Mouse (Mus musculus) cerebellum, adult 2 months (tissue): ENCODE measurements around the gene Irak1. TPM values are rescaled to one million over a fixed set of nuclear protein-coding genes. Genes with fewer than 3 reads are reported as not detected.
A peak's percentile ranks its signal among the peaks of the same experiment; 100 is the strongest.

Experiments used
- DNase-seq, 2 experiments: peaks; one replicate each; pipeline ENCODE4 v3.0.0; 2021
- H3K27ac ChIP-seq: fragments of 200-500 bp; 2 replicates; pipeline ENCODE4 v1.5.1; 2012; ENCODE audit warnings: low read length, control low read depth, inconsistent platforms; ENCODE audit not compliant: insufficient read depth
- H3K27me3 ChIP-seq: fragments of 200-500 bp; 2 replicates; pipeline ENCODE4 v1.6.1; 2012; ENCODE audit warnings: inconsistent platforms, mild to moderate bottlenecking, low read length, moderate library complexity; ENCODE audit not compliant: control insufficient read depth, insufficient read depth
- H3K4me1 ChIP-seq: fragments of 200-500 bp; 2 replicates; pipeline ENCODE4 v1.6.1; 2011; ENCODE audit warnings: low read length; ENCODE audit not compliant: control insufficient read depth, insufficient read depth
- H3K4me3 ChIP-seq: fragments of 200-500 bp; replicated peaks from 2 replicates; pipeline ENCODE3; 2011; ENCODE audit warnings: mild to moderate bottlenecking, low read depth, low read length, control low read depth; ENCODE audit not compliant: insufficient read depth
- CTCF ChIP-seq: fragments of 200-500 bp; IDR thresholded peaks from 2 replicates; pipeline ENCODE4 v1.5.1; 2011; ENCODE audit warnings: low read depth, mild to moderate bottlenecking, control low read depth, low read length, moderate library complexity, borderline replicate concordance; ENCODE audit not compliant: insufficient read depth
- POLR2A ChIP-seq: fragments of 200-500 bp; IDR thresholded peaks from 2 replicates; pipeline ENCODE4 v1.6.1; 2011; ENCODE audit warnings: low read length, control low read depth, borderline replicate concordance; ENCODE audit not compliant: insufficient read depth
- WGBS: fragments of 180-500 bp; shearing (Covaris S2); methylation state at CpG from one replicate; pipeline ENCODE4 v1.1.7; 2018; 5-methylcytosine and 5-hydroxymethylcytosine counted together
- polyA plus RNA-seq: library from polyadenylated mRNA; depleted of rRNA; stranded (reverse); fragments of >200 nt; gene quantifications from 2 replicates; pipeline ENCODE4 v1.2.3, GENCODE M21; 2012; rRNA removed

Irak1 gene
- polyA plus RNA-seq, 1 experiment = 100 TPM

GRCm38 (mm10) chrX:73970781-73971180 lies 52.9 kb downstream of the Irak1 start:
- Histone ChIP-seq H3K4me1 (no peaks in the 10 kb centered on the region; the same call in 1 of the 2 replicates), H3K27ac (no peak overlapping the region), H3K27me3 (no peaks in the 10 kb centered on the region), H3K4me3 (no peak overlapping the region)
- TF ChIP-seq CTCF (no peak), POLR2A (no peak)
- DNase-seq = no peak

GRCm38 (mm10) chrX:73969729-73970128 lies 54.0 kb downstream of the Irak1 start:
- Histone ChIP-seq H3K4me3 (no peak overlapping the region), H3K27ac (no peak overlapping the region), H3K4me1 (no peaks in the 10 kb centered on the region; the same call in 1 of the 2 replicates), H3K27me3 (no peaks in the 10 kb centered on the region)
- DNase-seq = no peak
- TF ChIP-seq POLR2A (no peak), CTCF (no peak)
- 94% methylated on average over 2 of the region's 2 CpGs for WGBS

DNA sequence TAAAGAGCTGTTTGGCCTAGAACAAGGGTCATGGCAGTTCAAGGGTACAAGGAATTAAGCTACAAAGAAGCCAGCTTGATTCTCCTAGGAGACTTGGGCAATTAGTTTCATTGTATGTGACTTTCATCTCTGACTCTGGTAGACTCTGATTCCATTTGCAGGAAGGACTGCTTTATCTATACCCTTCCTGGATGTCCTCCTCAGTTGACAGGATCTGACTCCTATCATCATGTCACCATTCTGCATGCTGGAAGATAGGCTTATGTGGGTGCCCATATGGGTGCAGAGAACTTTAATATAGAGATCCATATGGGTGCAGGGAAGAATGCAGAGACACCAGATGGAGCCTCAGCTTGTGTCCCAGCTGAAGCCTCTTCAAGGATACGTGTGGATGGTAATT lies 54.6 kb downstream of the Irak1 start:
- H3K27ac ChIP-seq = no peak overlapping the region
- 21% methylated on average over 1 of the region's 1 CpGs for WGBS
- no peak overlapping the region for H3K4me3 ChIP-seq
- no peak for DNase-seq
- H3K27me3 ChIP-seq = no peaks in the 10 kb centered on the region
- peaks cover 2% of the 10 kb centered on the region for H3K4me1 ChIP-seq
- TF ChIP-seq CTCF (no peak), POLR2A (no peak)

DNA sequence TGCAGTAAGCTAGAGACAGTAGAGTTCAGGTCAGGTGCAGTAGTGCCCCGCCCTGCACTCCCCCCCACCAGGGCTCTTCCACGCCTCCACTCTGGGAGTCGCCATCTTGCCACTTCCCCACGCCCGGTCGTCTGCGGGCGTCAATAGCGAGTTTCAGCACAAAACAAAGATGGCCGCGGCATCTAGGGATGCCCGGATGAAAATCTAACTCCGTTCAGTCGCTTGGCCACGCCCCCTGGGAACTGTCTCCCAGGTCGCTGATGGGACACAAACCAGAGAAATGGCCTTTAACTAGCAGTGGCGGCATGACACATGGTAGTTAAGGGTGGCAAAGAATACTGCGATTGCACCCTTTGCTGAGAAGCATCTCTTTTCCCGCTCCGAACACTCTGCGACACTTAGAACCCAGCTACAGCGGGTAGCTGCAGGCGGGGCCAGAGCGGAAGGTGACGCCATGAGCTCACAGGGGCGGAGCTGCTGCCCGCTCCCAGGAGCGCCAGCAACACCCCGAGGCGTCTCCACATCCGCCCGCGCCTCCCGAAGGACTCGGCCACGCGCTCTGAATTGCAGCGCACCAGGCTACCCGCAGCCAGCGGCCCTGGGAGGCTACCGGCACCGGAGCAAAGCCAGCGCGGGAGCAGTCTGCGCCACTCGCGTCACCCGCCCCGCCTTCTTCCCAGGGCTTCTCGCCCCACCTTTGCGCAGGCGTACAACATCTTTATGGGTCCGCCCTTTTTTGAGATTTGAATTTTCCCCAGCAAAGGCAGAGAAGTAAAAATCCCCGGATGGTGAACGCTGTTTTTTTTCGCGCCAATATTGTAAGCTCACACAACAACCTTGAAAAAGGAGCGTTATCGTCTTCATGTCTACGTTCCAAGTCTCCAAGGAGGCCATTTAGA lies 56.3 kb downstream of the Irak1 start:
- peak; percentile 92 for DNase-seq
- Histone ChIP-seq H3K4me1 (peaks cover 2% of the 10 kb centered on the region), H3K4me3 (peak overlapping the region; percentile 100), H3K27ac (peak overlapping the region; percentile 100), H3K27me3 (no peaks in the 10 kb centered on the region)
- 5% methylated on average over 57 of the region's 60 CpGs for WGBS
- TF ChIP-seq CTCF = no peak
- peak; percentile 69; the same call in 1 of the 2 replicates for TF ChIP-seq POLR2A

- H3K27me3 ChIP-seq = no peaks in the 10 kb centered on the region
- peak within 1 kb of the TSS; percentile 100 for H3K27ac ChIP-seq
- DNase-seq = peak; percentile 89 to 90
- WGBS = 9% methylated on average over 58 of the region's 58 CpGs
- H3K4me1 ChIP-seq = peaks cover 2% of the 10 kb centered on the region
- peak within 1 kb of the TSS; percentile 100 for H3K4me3 ChIP-seq
- no peak for TF ChIP-seq CTCF
- TF ChIP-seq POLR2A = 0 out of 2 replicates have a peak, but pooled peaks have one; percentile 32
Measured at GRCm38 (mm10) chrX:73966248-73967176, 57.2 kb downstream of the Irak1 start, which contains the start of gene Hcfc1. Gene Hcfc1, minus strand, starts transcription at chrX:73966357.

GRCm38 (mm10) chrX:73965307-73965706 lies 58.4 kb downstream of the Irak1 start:
- Histone ChIP-seq H3K4me3 (peak overlapping the region; percentile 100), H3K4me1 (peaks cover 2% of the 10 kb centered on the region), H3K27me3 (no peaks in the 10 kb centered on the region), H3K27ac (peak overlapping the region; percentile 100; the same call in 1 of the 2 replicates)
- TF ChIP-seq CTCF (no peak), POLR2A (no peak)
- DNase-seq = peak; percentile 42 to 55
- 5% methylated on average over 20 of the region's 20 CpGs for WGBS

DNA sequence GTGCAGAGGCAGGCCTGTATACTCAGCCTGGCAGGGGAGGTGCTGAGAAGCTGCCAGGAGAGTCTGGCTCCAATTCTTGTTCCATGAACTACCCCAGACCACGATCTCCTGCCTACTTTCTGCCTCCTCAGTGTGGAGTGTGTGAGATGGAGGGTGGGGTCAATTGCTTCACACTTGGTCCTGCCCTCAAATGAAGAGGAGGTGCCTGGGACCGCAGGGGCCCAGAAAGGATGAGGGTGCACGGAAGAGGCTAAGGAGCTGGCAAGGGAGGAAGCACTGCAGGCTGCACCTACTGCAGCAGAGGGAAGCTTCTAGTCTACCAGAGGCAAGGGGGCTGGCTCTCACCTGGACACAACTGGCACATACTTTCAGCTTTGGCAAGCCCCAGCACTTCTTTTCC lies 59.4 kb downstream of the Irak1 start:
- Histone ChIP-seq H3K27ac (0 out of 2 replicates have a peak overlapping the region, but pooled peaks have one; percentile 39), H3K4me3 (peak overlapping the region; percentile 100), H3K4me1 (peaks cover 2% of the 10 kb centered on the region), H3K27me3 (no peaks in the 10 kb centered on the region)
- DNase-seq = no peak
- WGBS = 4% methylated on average over 3 of the region's 3 CpGs
- TF ChIP-seq CTCF (no peak), POLR2A (no peak)

Other genes starting within 250 kb of the Irak1 start
- 14.2 and 17.3 TPM in 2 replicates for gene Srpk3, start 249.5 kb downstream of the Irak1 start, polyA plus RNA-seq
- 811 and 886 TPM in 2 replicates for gene Idh3g, start 237.0 kb downstream of the Irak1 start, polyA plus RNA-seq
- 161 and 176 TPM in 2 replicates for gene Ssr4, start 236.9 kb downstream of the Irak1 start, polyA plus RNA-seq
- 54.6 and 56.6 TPM in 2 replicates for gene Pdzd4, start 198.9 kb downstream of the Irak1 start, polyA plus RNA-seq
- 0.16 and 0.41 TPM in 2 replicates for gene Avpr2, start 131.8 kb downstream of the Irak1 start, polyA plus RNA-seq
- 97.0 and 98.1 TPM in 2 replicates for gene L1cam, start 127.8 kb downstream of the Irak1 start, polyA plus RNA-seq
- gene Arhgap4, start 102.0 kb downstream of the Irak1 start, polyA plus RNA-seq = 5.4 and 5.9 TPM in 2 replicates
- gene Naa10, start 102.0 kb downstream of the Irak1 start, polyA plus RNA-seq = 92.3 and 96.2 TPM in 2 replicates
- 9.7 and 11.0 TPM in 2 replicates for gene Renbp, start 93.1 kb downstream of the Irak1 start, polyA plus RNA-seq
- 43.0 and 43.1 TPM in 2 replicates for gene Hcfc1, start 57.6 kb downstream of the Irak1 start, polyA plus RNA-seq
- 0.57 TPM in 1 of 2 replicates, not detected in the other for gene Opn1mw, start 103.5 kb upstream of the Irak1 start, polyA plus RNA-seq
- gene Mecp2, start 111.4 kb upstream of the Irak1 start, polyA plus RNA-seq = 30.7 and 34.0 TPM in 2 replicates
- not detected in 2 replicates for gene Tex28, start 143.9 kb upstream of the Irak1 start, polyA plus RNA-seq
- 0.05 TPM in 1 of 2 replicates, not detected in the other for gene Tktl1, start 153.3 kb upstream of the Irak1 start, polyA plus RNA-seq
- 141 and 162 TPM in 2 replicates for gene Flna, start 225.9 kb upstream of the Irak1 start, polyA plus RNA-seq
- 49.0 and 53.6 TPM in 2 replicates for gene Emd, start 230.8 kb upstream of the Irak1 start, polyA plus RNA-seq
- 511 and 570 TPM in 2 replicates for gene Rpl10, start 246.9 kb upstream of the Irak1 start, polyA plus RNA-seq